In the genomic region with DNA sequence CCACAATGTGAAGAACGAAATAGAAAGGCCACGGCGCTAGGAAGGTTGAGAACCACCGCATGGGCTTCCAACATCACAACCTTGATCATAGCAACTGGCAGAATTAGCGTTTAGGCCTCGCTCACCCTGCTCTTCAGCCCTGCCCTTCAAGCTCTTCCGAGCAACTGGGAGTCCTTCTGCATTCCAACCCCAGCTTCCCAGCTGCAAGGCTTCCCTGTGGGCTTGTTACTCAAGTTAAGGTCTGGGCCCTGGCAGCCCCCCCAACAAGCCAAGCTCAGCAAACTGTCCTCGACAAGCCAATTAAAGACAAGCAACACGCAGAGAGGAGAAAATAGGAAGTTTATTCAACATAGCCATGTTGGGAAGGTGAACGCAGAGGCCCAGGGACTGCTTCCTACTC, we compare ENCODE assay signal across 8 mouse cellular contexts. TPM values are rescaled to one million over a fixed set of nuclear protein-coding genes. Genes with fewer than 3 reads are reported as not detected.
DNase-seq lines count a peak whose midpoint lies in the region; ATAC-seq lines count a peak whose summit lies in the region.

No protein-coding gene starts in this region.

- no peaks in the 10 kb centered on the region for H3K27me3 ChIP-seq in heart, embryonic 15.5 days
- no peaks in the 10 kb centered on the region for H3K27me3 ChIP-seq in embryonic facial prominence, embryonic 13.5 days
- no peaks in the 10 kb centered on the region for H3K27me3 ChIP-seq in hindbrain, embryonic 13.5 days
- H3K27me3 ChIP-seq in midbrain, embryonic 13.5 days = 0 out of 2 replicates have a peak, but pooled peaks cover 4% of the 10 kb centered on the region

- peak overlapping the region; percentile 67; the same call in 1 of the 2 replicates for H3K4me2 ChIP-seq in heart, embryonic 15.5 days
- H3K4me2 ChIP-seq in embryonic facial prominence, embryonic 13.5 days = peak overlapping the region; percentile 58; the same call in 1 of the 2 replicates
- H3K4me2 ChIP-seq in hindbrain, embryonic 13.5 days = peak overlapping the region; percentile 53
- H3K4me2 ChIP-seq in midbrain, embryonic 13.5 days (replicated peaks) = peak overlapping the region; percentile 56; the same call in 1 of the 2 replicates

- ATAC-seq in heart, embryonic 15.5 days (replicated peaks; ENCODE audit: insufficient number of reproducible peaks, insufficient read depth, low FRiP score, low read depth) = no peak
- no peak for ATAC-seq in embryonic facial prominence, embryonic 13.5 days (ENCODE audit: insufficient number of reproducible peaks, insufficient read depth, low FRiP score, low TSS enrichment, low read depth)
- no peak for ATAC-seq in hindbrain, embryonic 13.5 days (ENCODE audit: low FRiP score)
- no peak for ATAC-seq in midbrain, embryonic 13.5 days

- no peak overlapping the region for H3K4me3 ChIP-seq in heart, embryonic 15.5 days
- no peak overlapping the region for H3K4me3 ChIP-seq in embryonic facial prominence, embryonic 13.5 days
- H3K4me3 ChIP-seq in hindbrain, embryonic 13.5 days = no peak overlapping the region
- no peak overlapping the region for H3K4me3 ChIP-seq in midbrain, embryonic 13.5 days (replicated peaks)

- DNase-seq in heart, postnatal 25 days (ENCODE audit: low spot score) = no peak
- no peak for DNase-seq in spleen, postnatal 36 days (ENCODE audit: low spot score in 2 of 2)
- no peak for DNase-seq in adrenal gland, postnatal 10 days
- DNase-seq in right cerebral cortex, postnatal 4 days = no peak

- H3K9me3 ChIP-seq in heart, embryonic 15.5 days (replicated peaks) = no peaks in the 10 kb centered on the region
- H3K9me3 ChIP-seq in embryonic facial prominence, embryonic 13.5 days = no peaks in the 10 kb centered on the region
- no peaks in the 10 kb centered on the region for H3K9me3 ChIP-seq in hindbrain, embryonic 13.5 days
- no peaks in the 10 kb centered on the region for H3K9me3 ChIP-seq in midbrain, embryonic 13.5 days

- 48% methylated on average over 10 of the region's 10 CpGs for WGBS in heart, embryonic 15.5 days
- 47% methylated on average over 10 of the region's 10 CpGs for WGBS in embryonic facial prominence, embryonic 13.5 days
- WGBS in hindbrain, embryonic 13.5 days = 57% methylated on average over 10 of the region's 10 CpGs
- WGBS in midbrain, embryonic 13.5 days = 51% methylated on average over 10 of the region's 10 CpGs

- H3K9ac ChIP-seq in heart, embryonic 15.5 days = no peak overlapping the region
- no peak overlapping the region for H3K9ac ChIP-seq in embryonic facial prominence, embryonic 13.5 days
- H3K9ac ChIP-seq in hindbrain, embryonic 13.5 days = no peak overlapping the region
- H3K9ac ChIP-seq in midbrain, embryonic 13.5 days (replicated peaks) = no peak overlapping the region

- H3K27ac ChIP-seq in heart, embryonic 15.5 days = peak overlapping the region; percentile 85
- peak overlapping the region; percentile 96 for H3K27ac ChIP-seq in embryonic facial prominence, embryonic 13.5 days
- peak overlapping the region; percentile 97 for H3K27ac ChIP-seq in hindbrain, embryonic 13.5 days
- peak overlapping the region; percentile 96 for H3K27ac ChIP-seq in midbrain, embryonic 13.5 days

- H3K36me3 ChIP-seq in heart, embryonic 15.5 days = no peaks in the 10 kb centered on the region
- H3K36me3 ChIP-seq in embryonic facial prominence, embryonic 13.5 days = no peaks in the 10 kb centered on the region
- no peaks in the 10 kb centered on the region for H3K36me3 ChIP-seq in hindbrain, embryonic 13.5 days
- no peaks in the 10 kb centered on the region for H3K36me3 ChIP-seq in midbrain, embryonic 13.5 days

- intact Hi-C loops in heart, postnatal 25 days (cut with DNase I) = no loop called here

- peaks cover 18% of the 10 kb centered on the region for H3K4me1 ChIP-seq in heart, embryonic 15.5 days (replicated peaks)
- H3K4me1 ChIP-seq in embryonic facial prominence, embryonic 13.5 days = peaks cover 36% of the 10 kb centered on the region
- peaks cover 38% of the 10 kb centered on the region for H3K4me1 ChIP-seq in hindbrain, embryonic 13.5 days (replicated peaks)
- H3K4me1 ChIP-seq in midbrain, embryonic 13.5 days (replicated peaks) = peaks cover 39% of the 10 kb centered on the region

RNA-seq across cellular contexts. Expression of gene Prr5, which starts 14.4 kb away (rescaled TPM):
- 11.8 and 18.0 TPM in 2 replicates for polyA plus RNA-seq in heart, embryonic 15.5 days (2015; fragmentation: Nextera tagmentation; extraction: Ambion mirVana)
- 1 to 10 TPM; 3.1 to 3.4 TPM for total RNA-seq in heart, postnatal 25 days (2021)
- 18.8 and 20.7 TPM in 2 replicates for polyA plus RNA-seq in embryonic facial prominence, embryonic 13.5 days (2015; fragmentation: Nextera tagmentation; extraction: Ambion mirVana)
- 18.3 and 19.6 TPM in 2 replicates for polyA plus RNA-seq in hindbrain, embryonic 13.5 days (2015; fragmentation: Nextera tagmentation; extraction: Ambion mirVana)
- polyA plus RNA-seq in midbrain, embryonic 13.5 days (2015; fragmentation: Nextera tagmentation; extraction: Ambion mirVana) = 12.2 and 13.8 TPM in 2 replicates
- 10 to 100 TPM; 11.4 to 12.1 TPM for total RNA-seq in adrenal gland, postnatal 10 days (2021)
